Mouse (Mus musculus) liver, embryonic 11.5 days (tissue): ENCODE measurements around the gene Smtn. TPM values are rescaled to one million over a fixed set of nuclear protein-coding genes. Genes with fewer than 3 reads are reported as not detected.

Source experiments
- ATAC-seq: fragments of 200-750 bp; cut with Nextera tagmentation; replicated peaks from 2 replicates; pipeline ENCODE4 v1.8.0; 2017; ENCODE audit warnings: moderate number of reproducible peaks, mild to moderate bottlenecking, moderate TSS enrichment, moderate library complexity; ENCODE audit not compliant: low FRiP score
- DNase-seq: peaks from one replicate; pipeline ENCODE4 v3.0.0-alpha.2; 2017; ENCODE audit warnings: low spot score
- H3K27ac ChIP-seq: fragments of 300-500 bp; sonication (generic); 2 replicates; pipeline ENCODE4 v1.5.1; 2014; ENCODE audit warnings: mild to moderate bottlenecking, low read depth, low read length, control low read depth
- H3K27me3 ChIP-seq: fragments of 300-500 bp; sonication (generic); replicated peaks from 2 replicates; pipeline ENCODE4 v1.6.1; 2014; ENCODE audit warnings: low read length, mixed read lengths; ENCODE audit not compliant: control insufficient read depth, insufficient read depth
- H3K36me3 ChIP-seq: fragments of 300-500 bp; sonication (generic); 2 replicates; pipeline ENCODE4 v1.6.1; 2014; ENCODE audit warnings: mild to moderate bottlenecking, low read length, moderate library complexity, mixed read lengths; ENCODE audit not compliant: control insufficient read depth, insufficient read depth
- H3K4me1 ChIP-seq: fragments of 300-500 bp; sonication (generic); replicated peaks from 2 replicates; pipeline ENCODE4 v1.6.1; 2014; ENCODE audit warnings: low read length, mixed read lengths; ENCODE audit not compliant: control insufficient read depth, insufficient read depth
- H3K4me2 ChIP-seq: fragments of 300-500 bp; sonication (generic); 2 replicates; pipeline ENCODE4 v1.6.1; 2014; ENCODE audit warnings: mild to moderate bottlenecking, control low read depth, moderate library complexity
- H3K4me3 ChIP-seq: fragments of 300-500 bp; sonication (generic); 2 replicates; pipeline ENCODE4 v1.5.1; 2014; ENCODE audit warnings: low read depth, low read length, control low read depth
- H3K9ac ChIP-seq: fragments of 300-500 bp; sonication (generic); 2 replicates; pipeline ENCODE4 v1.6.1; 2014; ENCODE audit warnings: low read depth, low read length, control low read depth
- H3K9me3 ChIP-seq: fragments of 300-500 bp; sonication (generic); 2 replicates; pipeline ENCODE4 v1.6.1; 2016; ENCODE audit warnings: low read length, inconsistent platforms, mixed read lengths; ENCODE audit not compliant: control insufficient read depth
- WGBS: fragments of 180-500 bp; shearing (Covaris S2); extraction: QIAGEN DNeasy Blood & Tissue Kit; methylation state at CpG from one replicate; pipeline ENCODE4 v1.1.7; 2014; 5-methylcytosine and 5-hydroxymethylcytosine counted together
- polyA plus RNA-seq: library from polyadenylated mRNA; unstranded; fragments of >200 nt; fragmentation: Nextera tagmentation; extraction: Ambion mirVana; gene quantifications from 2 replicates; pipeline ENCODE4 v1.2.1, GENCODE M21; 2014

Smtn gene
- polyA plus RNA-seq, 1 experiment from 2014 or later: 29.3 TPM

GRCm38 (mm10) chr11:3497296-3497695 is 43.1 kb downstream of the Smtn start:
- DNase-seq: no peak
- no peaks in the 10 kb centered on the region for H3K9me3 ChIP-seq
- no peak overlapping the region for H3K27ac ChIP-seq
- H3K27me3 ChIP-seq: 0 out of 2 replicates have a peak, but pooled peaks cover 1% of the 10 kb centered on the region
- H3K4me3 ChIP-seq: no peak overlapping the region
- no peak overlapping the region for H3K9ac ChIP-seq
- H3K36me3 ChIP-seq: no peaks in the 10 kb centered on the region
- no peak overlapping the region for H3K4me2 ChIP-seq
- 95% methylated on average over 1 of the region's 1 CpGs for WGBS
- no peaks in the 10 kb centered on the region for H3K4me1 ChIP-seq
- ATAC-seq: no peak

DNA sequence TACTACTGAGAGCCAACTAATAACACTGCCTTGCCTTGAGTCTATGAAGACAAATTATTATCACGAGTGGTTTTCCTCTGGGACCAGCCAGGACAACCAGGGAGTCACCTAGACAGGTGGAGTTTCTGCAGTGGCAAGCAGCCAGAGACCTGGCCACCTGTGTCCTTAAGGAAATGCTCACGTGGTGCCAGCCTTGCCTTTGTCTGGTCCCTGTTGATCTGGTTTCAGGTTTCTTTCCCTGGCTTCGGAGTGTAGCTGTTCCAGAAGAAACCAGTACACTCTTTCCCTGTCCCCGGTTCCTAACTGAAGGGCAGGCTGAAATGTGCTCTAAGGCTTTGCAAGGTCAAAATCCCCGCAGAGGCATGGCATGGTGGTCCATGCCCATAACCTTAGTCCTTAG is 43.7 kb downstream of the Smtn start:
- ATAC-seq (no peak), DNase-seq (no peak)
- H3K9me3 ChIP-seq: no peaks in the 10 kb centered on the region
- no peaks in the 10 kb centered on the region for H3K27me3 ChIP-seq
- no peak overlapping the region for H3K9ac ChIP-seq
- H3K4me2 ChIP-seq: no peak overlapping the region
- H3K4me3 ChIP-seq: no peak overlapping the region
- H3K4me1 ChIP-seq: no peaks in the 10 kb centered on the region
- H3K27ac ChIP-seq: no peak overlapping the region
- 62% methylated on average over 5 of the region's 5 CpGs for WGBS
- no peaks in the 10 kb centered on the region for H3K36me3 ChIP-seq

DNA sequence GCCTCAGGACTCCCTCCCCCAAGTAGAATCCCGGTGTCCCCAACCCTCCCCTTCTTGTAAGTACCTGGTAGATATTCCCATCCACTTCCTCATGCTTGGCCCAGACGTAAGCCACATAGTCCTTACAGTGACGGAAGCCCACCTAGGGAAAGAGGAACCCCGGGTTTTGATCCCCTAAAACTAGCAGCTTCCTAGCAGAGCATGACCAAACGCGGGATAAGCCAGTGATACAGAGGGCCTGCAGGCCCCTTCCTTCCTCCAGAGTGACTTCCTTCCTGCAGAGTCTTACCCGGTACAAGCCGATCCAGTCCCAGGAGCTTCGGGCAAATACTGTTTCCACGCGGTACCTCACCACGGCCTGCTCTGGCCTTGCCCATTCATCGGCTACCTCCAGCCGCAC is 44.9 kb downstream of the Smtn start:
- H3K4me3 ChIP-seq: no peak overlapping the region
- H3K4me2 ChIP-seq: no peak overlapping the region
- no peaks in the 10 kb centered on the region for H3K36me3 ChIP-seq
- H3K9me3 ChIP-seq: no peaks in the 10 kb centered on the region
- no peak overlapping the region for H3K27ac ChIP-seq
- H3K4me1 ChIP-seq: no peaks in the 10 kb centered on the region
- no peaks in the 10 kb centered on the region for H3K27me3 ChIP-seq
- 57% methylated on average over 14 of the region's 14 CpGs for WGBS
- no peak for DNase-seq
- H3K9ac ChIP-seq: no peak overlapping the region
- no peak for ATAC-seq

DNA sequence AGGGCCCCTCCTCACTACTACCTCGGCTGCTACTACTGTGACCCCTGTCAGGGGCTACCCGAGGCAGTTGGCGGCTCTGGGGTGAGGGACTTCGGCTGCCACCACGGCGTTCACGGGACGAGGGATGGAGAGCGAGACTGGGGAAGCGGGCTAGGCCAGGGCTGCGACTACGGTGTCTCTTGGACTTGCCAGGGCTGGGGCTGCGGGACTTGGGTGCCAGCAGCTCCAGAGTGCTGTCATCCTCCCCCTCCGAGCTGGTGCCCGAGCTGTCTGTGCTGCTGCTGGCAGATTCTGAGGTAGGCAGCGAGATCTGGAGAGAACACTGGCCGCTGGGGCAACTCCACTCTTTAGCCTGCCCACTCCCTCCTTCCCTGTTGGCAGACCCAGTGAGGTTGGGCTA is 45.6 kb downstream of the Smtn start:
- Histone ChIP-seq H3K4me2 (no peak overlapping the region), H3K4me1 (no peaks in the 10 kb centered on the region), H3K4me3 (no peak overlapping the region), H3K36me3 (no peaks in the 10 kb centered on the region), H3K9ac (no peak overlapping the region), H3K27me3 (no peaks in the 10 kb centered on the region), H3K27ac (no peak overlapping the region), H3K9me3 (no peaks in the 10 kb centered on the region)
- DNase-seq (no peak), ATAC-seq (no peak)
- 79% methylated on average over 17 of the region's 17 CpGs for WGBS

DNA sequence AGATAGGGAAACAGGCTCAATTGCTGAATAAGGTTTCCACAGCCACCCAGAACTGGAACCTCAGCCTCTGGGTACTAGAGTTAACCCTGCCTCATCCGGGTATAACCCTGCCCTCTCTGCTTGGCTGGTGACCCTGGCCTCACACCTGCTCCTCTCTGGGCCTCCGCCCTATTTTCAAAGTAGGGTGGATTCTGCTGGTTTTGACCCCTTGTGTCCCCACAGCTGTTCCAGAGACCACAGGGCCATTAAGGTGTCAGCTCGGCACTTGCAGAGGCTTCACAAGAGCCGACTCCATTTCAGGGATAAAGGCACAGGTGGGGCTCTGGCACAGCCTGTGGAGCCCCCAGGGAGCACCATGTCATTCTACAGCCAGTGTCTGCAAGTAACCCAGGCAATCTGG is 47.7 kb downstream of the Smtn start:
- Histone ChIP-seq H3K27ac (no peak overlapping the region), H3K27me3 (no peaks in the 10 kb centered on the region; the same call in 1 of the 2 replicates), H3K36me3 (no peaks in the 10 kb centered on the region), H3K4me3 (no peak overlapping the region), H3K9me3 (no peaks in the 10 kb centered on the region), H3K9ac (no peak overlapping the region), H3K4me1 (no peaks in the 10 kb centered on the region), H3K4me2 (no peak overlapping the region)
- no peak for DNase-seq
- no peak for ATAC-seq
- WGBS: 78% methylated on average over 4 of the region's 4 CpGs

DNA sequence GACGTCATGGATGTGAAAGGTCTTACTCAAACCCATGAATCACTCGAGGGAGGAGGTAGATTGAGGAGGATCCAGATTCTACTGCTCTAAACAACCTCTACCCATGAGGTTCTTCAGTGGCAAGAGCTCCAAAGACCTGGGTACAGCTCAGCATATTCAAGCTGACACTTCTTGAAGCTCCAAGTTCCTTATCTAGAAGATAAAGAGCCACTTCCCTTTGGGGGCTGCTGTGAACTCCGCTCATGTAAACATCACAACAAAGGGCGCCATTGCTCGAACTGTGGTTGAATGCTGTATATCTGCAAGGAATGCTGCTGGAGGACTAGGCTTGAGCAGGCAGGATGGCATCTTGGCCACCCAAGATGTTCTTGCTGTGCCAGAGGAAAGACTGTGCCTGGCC is 51.4 kb downstream of the Smtn start:
- H3K4me2 ChIP-seq: no peak overlapping the region
- no peak overlapping the region for H3K9ac ChIP-seq
- 48% methylated on average over 5 of the region's 5 CpGs for WGBS
- H3K27me3 ChIP-seq: no peaks in the 10 kb centered on the region; the same call in 1 of the 2 replicates
- ATAC-seq (no peak), DNase-seq (no peak)
- H3K4me1 ChIP-seq: no peaks in the 10 kb centered on the region
- H3K27ac ChIP-seq: no peak overlapping the region
- no peaks in the 10 kb centered on the region for H3K9me3 ChIP-seq
- no peaks in the 10 kb centered on the region for H3K36me3 ChIP-seq
- no peak overlapping the region for H3K4me3 ChIP-seq

DNA sequence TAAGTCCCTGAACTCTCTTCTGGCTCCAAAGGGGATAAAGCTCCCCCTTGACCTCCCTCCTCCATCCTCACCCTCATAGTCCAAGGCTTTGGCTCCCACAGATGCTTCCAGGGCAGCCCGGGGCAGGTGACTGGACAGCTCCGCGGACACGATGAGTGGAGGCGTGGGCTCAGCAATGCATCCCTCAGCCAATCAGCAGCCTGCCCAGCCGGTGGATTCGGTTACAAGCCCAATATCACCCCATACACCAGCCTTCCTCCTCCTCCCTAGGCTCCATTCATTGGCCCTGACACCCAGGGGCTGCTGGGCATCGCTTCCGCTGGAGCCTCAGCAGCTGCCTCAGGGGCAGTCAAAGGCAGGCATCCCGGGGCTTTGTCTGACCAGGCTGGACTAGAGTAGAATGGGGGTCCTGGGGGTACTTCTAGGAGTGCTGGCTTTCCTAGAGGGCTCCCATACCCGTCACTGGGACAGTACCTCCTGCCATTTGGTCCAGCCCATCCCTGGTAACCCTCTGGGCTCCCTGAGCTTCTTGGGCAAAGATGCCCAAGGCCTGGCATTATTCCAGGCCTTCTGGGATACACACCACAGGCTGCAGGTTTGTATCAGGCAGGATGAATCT is 52.4 kb downstream of the Smtn start, which contains the start of gene Pla2g3:
TSS of gene Pla2g3 (plus strand) at position 333 of the 619 bp plus-strand sequence.
- Histone ChIP-seq H3K9me3 (no peaks in the 10 kb centered on the region), H3K4me2 (no peak within 1 kb of the TSS), H3K4me3 (no peak within 1 kb of the TSS), H3K27me3 (no peaks in the 10 kb centered on the region; the same call in 1 of the 2 replicates), H3K9ac (no peak within 1 kb of the TSS), H3K4me1 (no peaks in the 10 kb centered on the region), H3K27ac (no peak within 1 kb of the TSS), H3K36me3 (no peaks in the 10 kb centered on the region)
- DNase-seq: no peak
- WGBS: 48% methylated on average over 11 of the region's 11 CpGs
- ATAC-seq: no peak

DNA sequence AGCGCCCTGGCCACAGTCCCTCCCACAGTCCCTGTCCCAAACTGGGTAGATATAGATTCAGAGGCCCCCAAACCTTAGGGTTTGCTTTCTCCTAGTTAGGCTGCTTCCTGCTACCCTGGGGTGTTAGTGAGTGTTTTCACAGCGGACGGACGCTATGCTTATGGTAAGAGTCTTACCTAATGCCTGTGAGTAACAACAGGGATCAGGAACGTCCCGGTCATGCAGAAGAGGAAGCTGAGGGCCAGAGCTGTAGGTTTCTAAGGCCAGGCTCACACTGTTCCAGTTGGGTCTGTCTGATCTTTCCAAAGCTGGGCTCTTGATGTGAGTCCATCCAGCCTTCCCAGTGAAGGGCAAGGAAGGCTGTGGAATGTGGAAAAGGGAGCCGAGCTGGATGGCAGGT is 54.1 kb downstream of the Smtn start:
- Histone ChIP-seq H3K27ac (no peak overlapping the region), H3K4me3 (no peak overlapping the region), H3K9me3 (no peaks in the 10 kb centered on the region), H3K36me3 (no peaks in the 10 kb centered on the region), H3K9ac (no peak overlapping the region), H3K4me2 (no peak overlapping the region), H3K27me3 (no peaks in the 10 kb centered on the region; the same call in 1 of the 2 replicates), H3K4me1 (no peaks in the 10 kb centered on the region)
- WGBS: 51% methylated on average over 7 of the region's 7 CpGs
- ATAC-seq (no peak), DNase-seq (no peak)

DNA sequence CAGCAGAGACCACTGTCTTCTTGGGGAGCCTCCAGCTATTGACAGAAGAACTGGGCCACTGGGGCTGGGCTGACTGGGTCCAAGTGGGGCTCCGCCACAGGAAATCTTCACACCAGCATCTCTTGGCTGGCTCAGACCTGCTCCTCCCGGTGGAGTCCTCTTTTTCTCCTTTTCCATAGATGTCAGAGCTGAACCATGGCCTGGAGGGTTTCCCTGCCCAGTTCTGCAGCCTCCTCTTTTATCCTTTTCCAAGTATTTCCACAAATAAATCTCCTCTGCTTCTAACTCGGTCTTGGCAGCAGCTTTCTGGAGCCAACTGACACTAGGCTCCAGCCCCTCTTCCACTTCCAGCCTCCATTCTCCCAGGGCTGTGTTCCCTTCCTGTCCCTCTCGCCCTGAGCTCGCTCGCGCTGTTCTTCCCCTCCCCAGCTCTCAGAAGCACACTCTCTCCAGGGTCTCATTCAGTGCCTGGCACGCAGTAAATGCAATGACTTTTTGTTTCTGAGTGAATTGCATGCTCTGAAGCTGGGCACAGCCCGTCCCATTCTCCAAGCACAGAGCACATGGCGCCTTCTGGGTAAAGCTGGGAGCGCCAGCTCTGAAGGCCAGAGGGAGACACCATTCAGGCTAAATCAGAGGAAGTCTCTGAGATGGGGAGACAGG is 56.3 kb downstream of the Smtn start:
- no peaks in the 10 kb centered on the region for H3K9me3 ChIP-seq
- DNase-seq (no peak), ATAC-seq (no peak)
- H3K27me3 ChIP-seq: no peaks in the 10 kb centered on the region; the same call in 1 of the 2 replicates
- H3K36me3 ChIP-seq: no peaks in the 10 kb centered on the region
- H3K9ac ChIP-seq: no peak overlapping the region
- H3K4me2 ChIP-seq: no peak overlapping the region
- 60% methylated on average over 11 of the region's 11 CpGs for WGBS
- H3K4me3 ChIP-seq: no peak overlapping the region
- H3K27ac ChIP-seq: no peak overlapping the region
- H3K4me1 ChIP-seq: no peaks in the 10 kb centered on the region
